Mouse (Mus musculus): Measurements from ENCODE around the gene Rnaseh2a.

Rnaseh2a gene

DNA sequence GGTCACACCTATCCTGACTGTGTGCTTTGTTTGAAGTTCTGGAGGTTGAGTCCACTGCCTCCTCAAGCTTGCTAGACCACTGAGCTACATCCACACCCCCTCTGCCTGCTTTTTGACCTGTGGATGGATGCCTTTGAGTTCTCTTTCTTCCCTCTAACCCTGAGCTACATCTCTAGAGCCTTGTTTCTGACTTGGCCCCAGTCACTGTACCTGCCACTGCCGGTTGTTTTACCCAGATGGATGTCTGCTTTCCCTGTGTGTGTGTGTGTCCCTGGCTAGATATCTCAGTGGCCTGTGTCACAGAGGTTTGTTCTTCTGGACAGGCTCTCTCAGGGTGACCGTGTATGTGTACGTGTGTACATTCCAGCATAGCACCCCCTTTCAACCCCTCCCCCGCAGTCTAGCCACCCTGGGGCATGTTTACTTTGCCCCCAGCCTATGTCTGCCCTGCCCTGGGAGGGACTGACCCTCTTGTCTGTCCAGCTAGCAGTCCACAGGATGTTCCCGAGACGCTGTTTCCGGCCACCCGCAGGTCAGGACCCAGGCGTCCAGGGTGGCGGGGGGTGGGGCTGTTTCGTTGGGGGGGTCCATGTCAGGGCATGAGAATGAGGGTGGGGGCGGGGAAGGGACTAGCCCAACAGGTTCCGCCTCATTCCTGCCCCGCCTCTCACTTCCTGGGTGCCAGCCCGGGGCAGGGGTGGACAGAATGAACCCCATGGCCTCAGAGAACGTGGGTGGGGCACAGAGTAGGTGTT, 14.9 kb upstream of the Rnaseh2a start:
- DNase-seq (ENCODE audit: low read depth): no peak

DNA sequence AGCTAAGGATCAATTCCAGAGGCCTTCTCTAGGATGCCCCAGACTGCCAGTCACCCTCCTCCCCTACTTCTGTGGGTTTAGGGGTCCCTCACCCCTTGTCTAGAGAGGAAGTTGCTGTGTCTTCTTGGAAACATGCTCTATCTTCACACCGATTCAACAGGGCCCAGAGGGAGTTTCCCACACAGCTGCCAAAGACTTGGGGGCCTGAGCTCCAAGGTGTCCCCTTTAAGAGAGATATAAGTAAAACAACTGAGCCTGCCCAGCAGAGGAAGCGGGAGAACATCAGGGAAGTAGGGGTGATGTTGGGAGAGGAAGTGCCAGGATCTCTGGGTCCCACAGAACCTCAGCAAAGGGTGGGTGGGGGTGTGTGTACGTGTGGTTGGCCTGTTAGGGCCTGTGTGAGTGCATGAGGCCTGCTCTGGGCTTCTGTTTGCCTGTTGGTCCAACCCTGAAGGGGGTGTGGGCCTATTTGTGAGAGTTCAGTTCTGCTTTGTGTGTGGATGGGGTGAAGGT, 13.0 kb upstream of the Rnaseh2a start:
- no peak for DNase-seq (ENCODE audit: low read depth)

DNA sequence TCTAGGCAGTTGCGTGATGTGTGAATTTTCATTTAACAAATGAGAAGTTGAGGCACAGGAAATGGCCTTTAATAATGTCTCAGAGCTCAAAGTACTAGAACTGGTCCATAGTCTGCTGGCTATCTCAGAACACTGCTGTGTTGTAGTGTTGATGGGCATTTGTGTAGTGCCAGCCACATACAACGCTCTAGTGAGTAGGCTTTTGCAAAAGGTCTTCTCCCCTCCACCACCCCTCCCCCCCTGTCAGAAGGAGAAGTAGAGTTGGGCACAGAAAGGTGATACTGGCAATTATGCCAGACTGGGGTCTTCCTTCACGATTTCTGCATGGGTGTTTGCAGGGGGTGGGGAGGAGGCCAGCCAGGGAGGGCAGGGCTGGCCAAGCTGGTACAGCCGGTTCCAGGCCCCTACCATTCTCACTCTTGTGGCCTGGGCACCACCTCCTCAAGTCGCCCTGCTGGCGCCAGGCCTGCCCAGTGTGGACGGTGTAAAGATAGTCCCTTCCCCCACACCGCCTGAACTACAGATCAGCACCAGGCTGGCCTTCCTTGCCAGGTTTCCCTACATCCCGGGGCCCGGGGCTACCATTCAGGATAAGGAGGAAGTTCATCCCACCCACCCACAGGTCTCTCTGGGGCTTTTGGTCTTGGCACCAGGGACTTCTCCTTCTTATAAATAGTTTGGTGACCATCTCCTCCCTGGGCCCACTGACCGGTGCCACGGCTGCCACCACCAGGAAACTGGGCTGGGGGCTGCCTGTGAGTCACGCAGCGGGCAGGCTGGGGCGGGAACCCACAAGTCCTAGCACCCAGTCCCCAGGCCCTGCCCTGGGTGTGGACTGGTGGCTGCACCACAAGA, 12.3 kb upstream of the Rnaseh2a start:
- DNase-seq (ENCODE audit: low read depth): no peak

DNA sequence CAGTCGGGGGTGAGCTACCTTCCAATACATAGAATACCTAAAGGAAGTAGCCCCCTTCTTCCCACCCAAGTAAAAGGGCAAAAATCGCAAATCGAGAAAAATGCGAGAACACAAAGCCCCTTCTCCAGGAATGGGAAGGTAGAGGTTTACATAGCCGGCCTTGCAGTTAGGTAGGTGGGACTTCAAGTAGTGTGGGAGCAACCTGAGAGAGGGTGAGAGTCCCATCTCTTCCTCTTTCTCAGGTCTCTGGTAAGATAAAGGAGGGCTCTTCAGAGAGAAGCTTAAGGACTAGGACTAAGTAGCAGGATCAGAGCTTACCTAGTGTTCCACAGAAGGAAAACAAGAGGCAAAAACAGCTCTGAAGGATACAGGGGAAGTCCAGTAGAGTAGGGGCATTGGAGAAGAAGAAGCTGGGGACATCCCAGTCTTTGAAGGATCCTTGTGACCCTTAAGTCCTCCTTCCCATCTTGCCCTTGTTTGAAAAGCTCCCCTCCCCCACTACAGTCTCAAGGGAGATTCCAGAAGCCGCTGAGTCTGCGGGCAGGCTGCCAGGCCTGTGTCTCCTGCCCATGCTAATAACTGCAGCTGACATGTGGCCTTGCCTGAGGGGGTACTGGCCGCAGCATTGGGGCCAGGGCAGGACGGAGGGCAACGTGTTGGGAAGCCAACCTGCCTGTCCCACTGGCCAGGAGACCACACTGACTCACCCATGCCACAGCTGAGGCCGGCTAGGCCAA, 11.2 kb upstream of the Rnaseh2a start:
- DNase-seq (ENCODE audit: low read depth): no peak

DNA sequence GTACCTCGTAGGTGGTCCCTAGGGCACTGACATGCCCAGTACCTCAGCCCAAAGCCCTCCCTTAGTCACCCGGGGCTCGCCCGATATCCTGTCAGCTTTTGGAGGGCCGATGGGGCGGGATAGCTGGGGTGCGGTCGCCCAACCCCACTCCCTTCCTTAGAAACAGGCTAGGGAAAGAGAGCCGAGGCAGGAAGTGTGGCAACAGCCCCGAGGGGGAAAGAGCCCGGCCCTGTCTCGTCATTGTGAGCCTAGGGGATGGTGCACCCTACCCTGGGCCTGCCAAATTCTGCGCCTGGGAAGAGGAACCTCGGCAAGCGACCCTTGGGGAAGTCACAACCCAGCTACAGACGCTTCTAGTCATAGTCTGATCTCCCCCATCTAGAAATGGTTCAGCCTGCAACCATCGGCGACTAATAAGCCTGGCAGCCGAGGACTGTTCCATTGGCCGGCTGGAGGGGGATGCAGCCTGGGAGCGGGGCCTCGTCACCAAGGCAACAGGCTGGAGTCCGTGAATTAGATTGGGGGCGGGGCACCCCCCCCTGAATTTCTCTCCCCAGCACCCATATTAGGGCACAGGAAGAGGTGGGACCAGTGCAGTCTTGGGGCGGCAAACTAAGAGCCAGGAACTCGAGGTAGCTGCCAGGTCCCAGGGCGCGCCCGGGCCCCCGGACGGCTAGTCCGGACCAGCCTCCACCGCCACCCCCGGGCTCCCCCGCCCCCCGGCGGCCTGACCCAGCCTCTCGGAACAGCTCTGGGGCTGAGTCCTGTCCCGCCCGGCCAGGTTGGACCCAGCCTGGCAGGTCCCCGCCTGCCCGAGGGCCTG, 10.2 kb upstream of the Rnaseh2a start:
- peak; percentile 93 for DNase-seq (ENCODE audit: low read depth)

DNA sequence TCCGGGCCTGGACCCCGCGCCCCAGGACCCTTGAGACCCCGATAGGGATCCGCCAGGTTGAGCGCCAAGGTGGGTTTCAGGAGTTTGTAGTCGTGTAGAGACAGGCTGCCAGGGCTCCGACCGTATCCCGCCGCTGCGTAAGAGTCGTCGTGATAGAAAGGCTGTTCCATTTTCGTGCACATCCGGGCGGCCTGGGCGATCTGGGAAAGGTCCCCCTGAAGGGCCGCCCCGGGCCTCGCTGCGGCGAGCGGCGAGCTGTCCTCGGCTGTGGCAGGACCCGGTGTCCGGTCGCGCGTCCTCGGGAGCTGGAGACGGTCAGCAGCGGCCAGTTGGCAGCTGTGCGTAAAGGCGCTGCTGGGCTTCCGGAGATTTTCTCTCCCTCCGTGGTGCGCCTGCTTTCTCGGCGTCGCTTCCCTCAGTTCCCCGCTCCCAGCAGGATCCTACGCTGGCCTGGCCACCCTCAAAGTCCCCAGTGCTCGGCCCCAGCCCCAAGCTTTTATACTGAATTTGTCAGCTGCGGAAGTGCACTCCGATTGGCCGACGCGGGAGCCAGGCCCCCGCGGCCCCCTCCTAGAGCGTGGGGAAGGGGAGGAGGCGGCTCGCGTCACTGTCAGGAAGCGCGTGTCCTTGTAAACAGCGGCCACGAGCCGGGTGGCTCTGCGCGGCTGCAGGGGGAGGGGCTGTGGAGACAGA, 8.8 kb upstream of the Rnaseh2a start, which contains the start of gene Junb:
Gene Junb, minus strand, starts transcription at position 471 of the 693 bp plus-strand sequence.
- DNase-seq (ENCODE audit: low read depth): peak; percentile 86

DNA sequence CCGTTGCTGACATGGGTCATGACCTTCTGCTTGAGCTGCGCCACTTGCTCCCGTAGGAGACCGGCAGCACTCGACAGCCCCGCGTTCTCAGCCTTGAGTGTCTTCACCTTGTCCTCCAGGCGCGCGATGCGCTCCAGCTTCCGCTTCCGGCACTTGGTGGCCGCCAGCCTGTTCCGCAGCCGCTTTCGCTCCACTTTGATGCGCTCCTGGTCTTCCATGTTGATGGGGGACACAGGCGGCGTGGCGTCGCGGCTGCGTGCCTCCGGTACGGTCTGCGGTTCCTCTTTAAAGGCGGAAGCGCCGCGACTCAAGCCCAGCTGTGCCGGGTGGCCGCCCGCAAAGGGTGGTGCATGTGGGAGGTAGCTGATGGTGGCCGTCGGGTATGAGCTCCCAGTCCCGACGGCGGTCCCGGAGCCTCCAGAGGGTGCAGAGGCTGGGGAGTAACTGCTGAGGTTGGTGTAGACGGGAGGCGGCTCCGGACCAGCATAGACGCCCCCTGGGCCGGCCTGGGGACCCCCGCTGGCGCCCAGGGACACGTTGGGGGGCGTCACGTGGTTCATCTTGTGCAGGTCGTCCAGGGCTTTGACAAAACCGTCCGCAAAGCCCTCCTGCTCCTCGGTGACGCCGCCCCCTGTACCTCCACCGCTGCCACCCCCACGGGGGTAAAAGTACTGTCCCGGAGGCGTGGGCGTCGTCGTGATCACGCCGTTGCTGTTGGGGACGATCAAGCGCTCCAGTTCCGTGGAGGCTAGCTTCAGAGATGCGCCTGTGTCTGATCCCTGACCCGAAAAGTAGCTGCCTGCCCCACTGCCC, 8.1 kb upstream of the Rnaseh2a start:
- no peak for DNase-seq (ENCODE audit: low read depth)

DNA sequence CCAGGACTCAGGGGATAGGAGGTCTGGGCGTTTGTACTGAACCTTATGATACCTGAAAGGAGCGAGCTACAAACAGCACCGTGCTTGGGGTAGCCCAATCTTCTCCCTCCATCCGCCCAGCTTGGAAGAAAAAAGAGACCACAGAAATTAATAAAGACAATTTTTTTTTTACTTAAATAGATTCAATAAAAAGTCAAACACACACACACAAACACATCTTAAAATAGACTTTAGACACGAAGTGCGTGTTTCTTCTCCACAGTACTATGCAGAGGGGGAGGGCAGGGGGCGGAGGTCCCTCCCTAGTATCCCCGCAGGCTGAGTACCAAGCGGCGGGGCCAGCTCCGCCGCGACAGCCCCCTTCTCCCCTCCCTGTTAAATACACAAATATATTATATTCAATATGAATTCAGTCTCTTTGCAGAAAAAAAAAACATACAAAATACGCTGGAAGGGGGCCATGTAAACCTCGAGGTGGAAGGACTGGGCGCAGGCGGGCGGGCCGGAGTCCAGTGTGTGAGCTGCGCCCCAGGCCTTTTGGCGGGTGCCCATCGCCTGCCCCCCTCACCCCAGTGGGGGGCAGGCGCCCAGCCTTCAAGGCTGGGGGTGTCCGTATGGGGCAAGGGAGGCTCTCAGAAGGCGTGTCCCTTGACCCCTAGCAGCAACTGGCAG, 7.3 kb upstream of the Rnaseh2a start:
- DNase-seq (ENCODE audit: low read depth): no peak

DNA sequence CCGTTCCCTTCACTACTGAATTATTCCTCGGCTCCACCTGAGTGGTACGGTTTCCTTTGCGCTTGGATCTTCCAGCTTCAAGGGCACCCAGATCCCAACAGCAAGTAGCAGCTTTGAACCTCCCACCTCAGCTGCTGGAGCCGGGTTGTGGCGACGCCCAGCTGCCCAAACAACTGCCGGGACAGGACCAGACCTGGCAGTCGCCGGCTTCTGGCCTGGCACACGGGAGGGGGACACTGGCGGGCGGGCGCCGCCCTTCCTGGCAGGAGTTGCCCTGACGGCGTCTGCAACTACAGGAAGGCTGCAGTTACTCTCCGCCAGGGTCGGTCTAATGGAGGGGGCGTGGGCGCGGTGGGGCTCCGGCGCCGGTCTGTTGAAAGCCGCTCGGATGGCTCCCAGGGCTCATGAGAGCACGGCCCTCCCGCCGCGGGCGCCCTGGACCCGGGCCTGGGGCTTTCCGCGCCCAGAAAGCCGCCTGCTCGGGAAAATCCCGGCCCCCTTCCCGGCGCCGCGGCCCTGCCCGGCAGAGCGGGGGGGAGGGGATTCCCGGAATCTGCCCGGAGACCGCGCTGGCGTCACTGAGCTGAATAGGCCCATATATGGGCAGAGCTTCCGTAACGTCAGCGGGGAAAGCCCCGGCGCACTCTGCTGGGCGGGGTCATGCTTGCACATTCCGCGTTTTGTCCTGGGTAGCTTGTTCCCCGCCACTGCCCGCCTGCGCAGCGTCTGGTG, 6.6 kb upstream of the Rnaseh2a start:
- peak; percentile 95 for DNase-seq (ENCODE audit: low read depth)

DNA sequence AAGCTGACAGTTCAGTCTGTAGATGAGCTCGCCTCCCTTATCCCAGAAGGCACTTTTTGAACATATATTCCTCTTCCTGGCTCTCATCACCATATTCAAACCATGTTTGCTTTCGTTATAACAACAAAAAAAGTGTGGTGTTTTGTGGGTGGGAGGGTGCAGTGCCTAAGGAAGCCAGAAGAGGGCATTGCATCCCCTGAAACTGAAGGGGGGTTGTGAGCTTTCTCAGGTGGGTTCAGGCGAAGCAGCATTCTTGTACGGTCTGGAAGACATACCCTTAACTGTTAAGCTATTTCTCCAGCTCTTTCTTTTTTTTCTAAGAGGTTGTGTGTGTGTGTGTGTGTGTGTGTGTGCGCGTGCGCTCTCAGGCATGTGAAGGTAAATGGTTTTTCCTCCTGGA, 5.9 kb upstream of the Rnaseh2a start:
- DNase-seq (ENCODE audit: low read depth): no peak

DNA sequence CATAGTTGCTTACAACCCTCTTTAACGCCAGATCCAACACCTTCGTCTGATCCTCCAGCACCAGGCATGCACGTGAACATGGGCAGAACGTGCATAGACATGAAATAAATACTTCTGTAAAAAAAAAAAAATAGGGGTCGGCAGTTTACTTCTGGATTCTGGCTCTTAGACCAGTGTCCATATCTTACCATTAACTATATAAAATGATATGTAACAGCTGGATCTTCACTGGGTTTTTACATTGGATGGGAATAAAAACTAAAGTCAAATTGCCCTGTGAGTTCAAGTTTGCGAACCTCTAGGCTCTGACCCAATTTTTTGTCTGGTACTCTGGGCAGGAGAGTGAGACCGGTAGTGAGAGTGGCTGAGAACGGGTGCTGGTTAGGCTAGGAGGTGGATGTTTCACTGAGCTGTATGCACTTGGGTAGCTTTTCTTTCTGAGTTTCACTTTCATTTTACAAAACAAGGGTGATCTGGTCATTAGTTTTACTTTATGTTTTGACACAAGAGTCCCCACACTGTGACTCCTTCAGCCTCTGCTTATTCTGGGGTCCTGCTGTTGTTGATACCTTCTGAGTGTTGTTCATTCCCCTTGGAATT, 5.1 kb upstream of the Rnaseh2a start:
- no peak for DNase-seq (ENCODE audit: low read depth)

DNA sequence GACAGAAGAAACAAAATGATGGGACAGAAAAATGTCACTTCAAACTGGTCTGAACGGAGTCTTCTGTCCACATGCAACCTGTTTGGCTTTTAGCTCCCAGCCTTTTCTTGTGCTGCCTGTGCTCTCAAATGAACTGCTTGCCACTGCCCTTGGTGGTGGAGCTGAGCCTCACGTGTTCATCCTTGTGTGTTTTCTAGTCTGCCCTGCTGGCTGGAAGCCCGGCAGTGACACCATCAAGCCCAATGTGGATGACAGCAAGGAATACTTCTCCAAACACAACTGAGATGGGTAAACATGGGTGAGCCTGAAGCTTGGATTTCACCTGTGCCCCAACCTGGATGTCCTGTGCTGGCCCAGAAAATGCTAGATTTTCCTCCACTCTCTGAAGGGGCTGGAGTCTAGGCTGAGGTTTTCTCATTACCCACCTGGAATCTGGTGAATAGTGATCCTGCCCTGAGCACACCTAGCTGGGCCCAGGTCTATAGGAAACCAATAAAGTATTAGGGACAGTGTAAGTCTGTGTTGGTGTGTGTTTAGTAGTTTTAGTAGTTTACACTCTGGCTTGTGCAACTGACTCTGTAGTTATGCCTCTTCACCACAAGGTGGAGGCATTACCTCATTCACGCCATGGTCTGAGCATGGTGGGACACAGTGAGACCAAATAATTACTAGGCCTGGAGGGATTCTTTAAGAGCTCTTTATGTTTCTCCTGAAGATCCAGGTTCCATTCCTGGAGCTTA, 4.4 kb upstream of the Rnaseh2a start:
- no peak for DNase-seq (ENCODE audit: low read depth)

DNA sequence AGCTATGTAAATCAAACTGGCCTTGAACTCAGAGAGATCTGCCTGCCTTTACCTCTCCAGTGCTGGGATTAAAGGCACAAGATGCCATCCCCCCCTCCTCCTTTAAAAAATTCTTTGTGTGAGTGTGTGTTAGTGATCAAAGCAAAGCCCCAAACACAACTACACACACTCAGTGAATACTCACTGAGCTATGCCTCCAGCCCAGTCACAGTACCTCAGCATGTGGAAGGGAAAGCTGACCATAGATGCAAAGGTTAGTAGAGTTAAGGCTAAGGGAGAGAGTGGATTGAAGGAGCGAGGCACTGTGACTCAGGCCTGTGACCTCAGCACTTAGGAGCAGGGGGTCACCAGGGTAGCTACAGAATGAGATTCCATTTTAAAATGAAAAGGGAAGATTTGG, 3.5 kb upstream of the Rnaseh2a start:
- no peak for DNase-seq (ENCODE audit: low read depth)

DNA sequence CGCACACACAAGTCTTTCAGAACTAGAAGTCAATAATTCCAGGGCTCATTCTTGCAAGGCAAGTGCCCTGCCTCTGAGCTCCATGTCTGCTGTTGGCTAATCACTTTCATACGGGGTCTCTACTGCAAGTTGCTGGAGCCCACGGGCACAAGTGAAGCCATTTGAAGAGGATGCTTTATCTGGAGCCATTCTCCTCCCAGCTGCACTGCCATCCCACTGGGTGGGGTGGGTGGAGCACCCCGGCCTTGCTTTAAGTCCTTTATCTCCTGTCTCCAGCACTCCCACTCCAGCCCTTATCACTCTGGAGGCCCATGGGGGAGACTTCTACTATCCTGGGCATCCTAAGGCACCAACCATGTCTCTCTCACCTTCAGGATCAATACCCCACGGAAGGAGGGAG, 1.3 kb upstream of the Rnaseh2a start:
- DNase-seq (ENCODE audit: low read depth): no peak

DNA sequence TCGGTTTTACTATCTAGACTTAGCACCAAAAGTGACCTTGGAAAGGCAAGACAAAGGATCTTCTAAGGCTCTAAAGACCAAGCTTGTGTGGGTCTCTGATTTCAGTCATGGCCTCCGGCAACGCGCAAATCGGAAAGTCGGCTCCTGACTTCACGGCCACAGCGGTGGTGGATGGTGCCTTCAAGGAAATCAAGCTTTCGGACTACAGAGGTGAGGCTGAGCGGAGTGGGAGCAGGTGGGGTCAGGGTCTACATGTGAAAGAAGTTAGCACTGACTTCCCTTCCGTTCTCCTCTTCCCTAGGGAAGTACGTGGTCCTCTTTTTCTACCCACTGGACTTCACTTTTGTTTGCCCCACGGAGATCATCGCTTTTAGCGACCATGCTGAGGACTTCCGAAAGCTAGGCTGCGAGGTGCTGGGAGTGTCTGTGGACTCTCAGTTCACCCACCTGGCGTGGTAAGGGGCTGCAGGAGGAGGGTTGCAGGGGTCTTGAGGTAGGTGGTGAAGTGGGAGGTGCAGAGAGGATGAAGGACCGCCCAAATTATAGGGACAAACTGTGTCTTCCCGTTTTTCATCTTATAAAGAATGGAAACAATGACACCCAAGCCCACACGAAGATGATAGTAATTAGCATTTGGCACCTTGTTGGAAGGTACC, 696 bp upstream of the Rnaseh2a start:
- no peak for DNase-seq (ENCODE audit: low read depth)

DNA sequence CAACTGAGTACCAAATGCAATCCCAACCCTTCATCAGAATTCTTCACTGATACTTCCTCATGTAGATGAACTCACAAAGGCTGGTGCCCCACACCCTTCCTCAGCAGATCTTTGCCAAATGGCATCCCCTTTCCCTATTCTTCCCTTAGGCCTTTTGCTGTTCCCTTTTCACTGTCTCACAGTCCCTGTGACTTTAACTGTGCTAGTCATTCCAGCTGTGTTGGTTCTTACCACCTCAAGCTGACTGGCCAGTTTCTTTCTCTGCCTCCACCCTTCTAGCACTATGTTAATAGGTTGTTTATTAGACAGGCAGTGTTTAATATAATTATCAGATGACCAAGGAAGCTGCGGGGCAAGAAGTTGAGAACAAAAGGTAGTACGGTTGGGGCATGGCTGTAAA, 917 bp downstream of the Rnaseh2a start:
- no peak for DNase-seq (ENCODE audit: low read depth)

Measured in c-Kit-positive CD71-positive TER-119-negative erythroid progenitor cells, embryonic 14.5 days (primary cell).